Mouse (Mus musculus) stomach, postnatal 0 days (tissue): ENCODE measurements around the gene Prkce.

ENCODE experiments used
- CTCF ChIP-seq: IDR thresholded peaks from 2 replicates; pipeline ENCODE4 v1.5.1; 2016; ENCODE audit warnings: antibody characterized with exemption, low read depth, mild to moderate bottlenecking, moderate library complexity
- EP300 ChIP-seq: optimal IDR thresholded peaks from 2 replicates; pipeline ENCODE3; 2016; ENCODE audit warnings: antibody characterized with exemption

DNA sequence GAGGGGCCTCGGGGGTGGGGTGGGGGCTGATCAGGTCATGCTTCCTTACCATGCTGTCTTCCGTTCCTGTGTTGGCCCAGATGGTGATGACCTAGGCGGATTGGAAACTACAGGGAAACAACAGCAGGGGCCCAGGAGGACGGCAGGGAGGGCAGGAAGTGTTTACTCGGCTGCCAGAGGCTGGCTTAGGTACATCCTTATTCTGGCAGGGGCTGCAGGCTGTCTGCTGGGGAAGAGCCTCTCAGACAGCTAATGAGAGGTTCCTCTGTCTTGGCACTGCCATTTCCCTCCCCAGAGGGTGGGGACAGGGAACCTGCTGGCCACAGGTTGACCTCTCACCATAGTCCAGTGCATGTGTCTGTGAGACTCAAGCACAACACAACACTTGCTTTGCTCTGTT is 116.2 kb downstream of the Prkce start:
- TF ChIP-seq CTCF (no peak), EP300 (no peak)
